ENCODE assay signal across 11 mouse cellular contexts in genomic region chr15:31343602-31344001, GRCm38 (mm10). TPM values are rescaled to one million over a fixed set of nuclear protein-coding genes. Genes with fewer than 3 reads are reported as not detected.
A peak's percentile ranks its signal among the peaks of the same experiment; 100 is the strongest.
DNase-seq lines count a peak whose midpoint lies in the region; ATAC-seq and TF ChIP-seq lines count a peak whose summit lies in the region.
"Had no signal": no experiment of that assay in that cellular context is flagged by ENCODE, and none has a peak within 500 bp of the region (broad histone marks: within the 10 kb centered on the region; RNA-seq: fewer than 3 reads in every experiment).

No protein-coding gene starts in this region.

- 16% methylated on average over 6 of the region's 6 CpGs for WGBS in forebrain, embryonic 14.5 days
- WGBS in forebrain, embryonic 13.5 days, result 13% methylated on average over 6 of the region's 6 CpGs
- WGBS in midbrain, embryonic 11.5 days, result 17% methylated on average over 6 of the region's 6 CpGs
- WGBS in midbrain, embryonic 13.5 days, result 13% methylated on average over 6 of the region's 6 CpGs
- 41% methylated on average over 6 of the region's 6 CpGs for WGBS in liver, embryonic 16.5 days (ENCODE audit: insufficient replicate concordance)
- WGBS in stomach, postnatal 0 days, result 16% methylated on average over 6 of the region's 6 CpGs
- whole genome bisulfite sequencing in forebrain, postnatal 0 days, result 15% methylated on average over 6 of the region's 6 CpGs

- ATAC-seq in forebrain, embryonic 14.5 days, result 0 out of 2 replicates have a peak, but pooled peaks have one; percentile 27
- ATAC-seq in forebrain, embryonic 13.5 days, result no peak
- peak; percentile 74 for ATAC-seq in midbrain, embryonic 11.5 days (ENCODE audit: low FRiP score)
- no peak for ATAC-seq in midbrain, embryonic 13.5 days
- peak; percentile 84 for ATAC-seq in liver, embryonic 16.5 days (ENCODE audit: low read depth)
- ATAC-seq in stomach, postnatal 0 days (ENCODE audit: low FRiP score, low TSS enrichment), result peak; percentile 67
- no peak for ATAC-seq in forebrain, postnatal 0 days

- H3K4me1 ChIP-seq in forebrain, embryonic 14.5 days (ENCODE audit: control insufficient read depth, insufficient read depth, low read length), result no peaks in the 10 kb centered on the region
- H3K4me1 ChIP-seq in forebrain, embryonic 13.5 days, result peaks cover 15% of the 10 kb centered on the region
- no peaks in the 10 kb centered on the region for H3K4me1 ChIP-seq in midbrain, embryonic 11.5 days (ENCODE audit: control insufficient read depth, insufficient read depth, low read length)
- 0 out of 2 replicates have a peak, but pooled peaks cover 7% of the 10 kb centered on the region for H3K4me1 ChIP-seq in midbrain, embryonic 13.5 days (replicated peaks)
- no peaks in the 10 kb centered on the region; the same call in 1 of the 2 replicates for H3K4me1 ChIP-seq in liver, embryonic 16.5 days (ENCODE audit: control insufficient read depth, low read depth, low read length)
- no peaks in the 10 kb centered on the region for H3K4me1 ChIP-seq in stomach, postnatal 0 days (replicated peaks; ENCODE audit: control insufficient read depth, insufficient read depth)
- H3K4me1 ChIP-seq in forebrain, postnatal 0 days (ENCODE audit: insufficient read depth), result no peaks in the 10 kb centered on the region
- H3K4me1 ChIP-seq: embryonic facial prominence, embryonic 15.5 days had no signal

- no peak overlapping the region for H3K9ac ChIP-seq in forebrain, embryonic 14.5 days (ENCODE audit: low read length)
- H3K9ac ChIP-seq in forebrain, embryonic 13.5 days, result no peak overlapping the region
- H3K9ac ChIP-seq in midbrain, embryonic 11.5 days (ENCODE audit: low read length), result no peak overlapping the region
- no peak overlapping the region for H3K9ac ChIP-seq in midbrain, embryonic 13.5 days (replicated peaks)
- no peak overlapping the region for H3K9ac ChIP-seq in liver, embryonic 16.5 days (ENCODE audit: low read depth, low read length)
- H3K9ac ChIP-seq in stomach, postnatal 0 days (ENCODE audit: low read length), result no peak overlapping the region
- no peak overlapping the region for H3K9ac ChIP-seq in forebrain, postnatal 0 days
- H3K9ac ChIP-seq: embryonic facial prominence, embryonic 15.5 days; hindbrain, embryonic 14.5 days had no signal

- no peak for TF ChIP-seq EP300 in stomach, postnatal 0 days (optimal IDR thresholded peaks at IDR 0.05)

- no peak for DNase-seq in forebrain, embryonic 14.5 days (ENCODE audit: low spot score)
- no peak for DNase-seq in midbrain, embryonic 11.5 days (ENCODE audit: low spot score, missing footprints)
- peak; percentile 37 for DNase-seq in stomach, postnatal 0 days (ENCODE audit: low spot score)
- DNase-seq in forebrain, postnatal 0 days, result no peak
- DNase-seq in spleen, adult 18-20 months, result no peak
- DNase-seq: gastrocnemius, postnatal 25 days had no signal

- no peak overlapping the region for H3K4me3 ChIP-seq in forebrain, embryonic 14.5 days (ENCODE audit: low read depth, low read length)
- no peak overlapping the region for H3K4me3 ChIP-seq in forebrain, embryonic 13.5 days
- H3K4me3 ChIP-seq in midbrain, embryonic 11.5 days (ENCODE audit: low read depth, low read length), result no peak overlapping the region
- H3K4me3 ChIP-seq in midbrain, embryonic 13.5 days (replicated peaks), result no peak overlapping the region
- no peak overlapping the region for H3K4me3 ChIP-seq in liver, embryonic 16.5 days (ENCODE audit: low read depth, low read length)
- H3K4me3 ChIP-seq in stomach, postnatal 0 days (ENCODE audit: low read depth, low read length), result no peak overlapping the region
- H3K4me3 ChIP-seq in forebrain, postnatal 0 days (ENCODE audit: low read depth, low read length), result no peak overlapping the region
- H3K4me3 ChIP-seq: embryonic facial prominence, embryonic 15.5 days had no signal

- H3K4me2 ChIP-seq in forebrain, embryonic 14.5 days (ENCODE audit: low read length), result no peak overlapping the region
- no peak overlapping the region for H3K4me2 ChIP-seq in forebrain, embryonic 13.5 days
- H3K4me2 ChIP-seq in midbrain, embryonic 11.5 days, result no peak overlapping the region
- H3K4me2 ChIP-seq in midbrain, embryonic 13.5 days (replicated peaks), result no peak overlapping the region
- H3K4me2 ChIP-seq in liver, embryonic 16.5 days (ENCODE audit: low read depth, low read length), result peak overlapping the region; percentile 10; the same call in 1 of the 2 replicates
- no peak overlapping the region for H3K4me2 ChIP-seq in stomach, postnatal 0 days (replicated peaks; ENCODE audit: low read depth)
- no peak overlapping the region for H3K4me2 ChIP-seq in forebrain, postnatal 0 days (ENCODE audit: low read depth)
- H3K4me2 ChIP-seq: embryonic facial prominence, embryonic 15.5 days; hindbrain, embryonic 14.5 days had no signal

- no peaks in the 10 kb centered on the region for H3K36me3 ChIP-seq in forebrain, embryonic 14.5 days (ENCODE audit: control insufficient read depth, insufficient read depth, low read length)
- H3K36me3 ChIP-seq in forebrain, embryonic 13.5 days (ENCODE audit: poor library complexity, severe bottlenecking), result no peaks in the 10 kb centered on the region
- no peaks in the 10 kb centered on the region for H3K36me3 ChIP-seq in midbrain, embryonic 11.5 days (ENCODE audit: control insufficient read depth, insufficient read depth, low read length)
- H3K36me3 ChIP-seq in midbrain, embryonic 13.5 days, result no peaks in the 10 kb centered on the region
- no peaks in the 10 kb centered on the region for H3K36me3 ChIP-seq in liver, embryonic 16.5 days (ENCODE audit: control insufficient read depth, insufficient read depth)
- no peaks in the 10 kb centered on the region for H3K36me3 ChIP-seq in stomach, postnatal 0 days (ENCODE audit: control insufficient read depth, insufficient read depth, low read length)
- H3K36me3 ChIP-seq in forebrain, postnatal 0 days (ENCODE audit: insufficient read depth), result no peaks in the 10 kb centered on the region
- H3K36me3 ChIP-seq: embryonic facial prominence, embryonic 15.5 days had no signal

- no peak overlapping the region for H3K27ac ChIP-seq in forebrain, embryonic 14.5 days (ENCODE audit: low read depth, low read length)
- H3K27ac ChIP-seq in forebrain, embryonic 13.5 days, result no peak overlapping the region
- H3K27ac ChIP-seq in midbrain, embryonic 11.5 days (ENCODE audit: low read depth, low read length), result no peak overlapping the region
- no peak overlapping the region for H3K27ac ChIP-seq in midbrain, embryonic 13.5 days
- H3K27ac ChIP-seq in liver, embryonic 16.5 days (ENCODE audit: low read length), result no peak overlapping the region
- H3K27ac ChIP-seq in stomach, postnatal 0 days (replicated peaks), result no peak overlapping the region
- H3K27ac ChIP-seq in forebrain, postnatal 0 days (ENCODE audit: low read depth, low read length), result no peak overlapping the region
- H3K27ac ChIP-seq: embryonic facial prominence, embryonic 15.5 days; hindbrain, embryonic 14.5 days had no signal

- TF ChIP-seq CTCF in stomach, postnatal 0 days (IDR thresholded peaks at IDR 0.05; ENCODE audit: low read depth), result no peak
- TF ChIP-seq CTCF in forebrain, postnatal 0 days (IDR thresholded peaks at IDR 0.05; ENCODE audit: low read depth), result no peak

- no peaks in the 10 kb centered on the region for H3K27me3 ChIP-seq in forebrain, embryonic 14.5 days (replicated peaks; ENCODE audit: control insufficient read depth, insufficient read depth, low read length)
- no peaks in the 10 kb centered on the region for H3K27me3 ChIP-seq in forebrain, embryonic 13.5 days
- no peaks in the 10 kb centered on the region for H3K27me3 ChIP-seq in midbrain, embryonic 11.5 days (ENCODE audit: control insufficient read depth, insufficient read depth, low read length)
- no peaks in the 10 kb centered on the region for H3K27me3 ChIP-seq in midbrain, embryonic 13.5 days
- no peaks in the 10 kb centered on the region for H3K27me3 ChIP-seq in liver, embryonic 16.5 days (ENCODE audit: control insufficient read depth, insufficient read depth, low read depth, low read length)
- H3K27me3 ChIP-seq in stomach, postnatal 0 days (ENCODE audit: control insufficient read depth, insufficient read depth, low read length), result no peaks in the 10 kb centered on the region
- H3K27me3 ChIP-seq in forebrain, postnatal 0 days (ENCODE audit: insufficient read depth, low read length), result no peaks in the 10 kb centered on the region
- H3K27me3 ChIP-seq: embryonic facial prominence, embryonic 15.5 days had no signal

- no peaks in the 10 kb centered on the region for H3K9me3 ChIP-seq in forebrain, embryonic 14.5 days (replicated peaks; ENCODE audit: control insufficient read depth, low read length)
- H3K9me3 ChIP-seq in forebrain, embryonic 13.5 days (replicated peaks), result no peaks in the 10 kb centered on the region
- no peaks in the 10 kb centered on the region for H3K9me3 ChIP-seq in midbrain, embryonic 11.5 days (ENCODE audit: control insufficient read depth, low read length)
- H3K9me3 ChIP-seq in midbrain, embryonic 13.5 days, result no peaks in the 10 kb centered on the region
- no peaks in the 10 kb centered on the region for H3K9me3 ChIP-seq in liver, embryonic 16.5 days (replicated peaks; ENCODE audit: control insufficient read depth, low read length)
- no peaks in the 10 kb centered on the region for H3K9me3 ChIP-seq in stomach, postnatal 0 days (ENCODE audit: control insufficient read depth, low read length)
- no peaks in the 10 kb centered on the region for H3K9me3 ChIP-seq in forebrain, postnatal 0 days (ENCODE audit: low read length)
- H3K9me3 ChIP-seq: embryonic facial prominence, embryonic 15.5 days had no signal

RNA-seq across cellular contexts. Expression of gene Ankrd33b, which starts 23.9 kb away (rescaled TPM):
- polyA plus RNA-seq in forebrain, embryonic 14.5 days (2014; fragmentation: Nextera tagmentation; extraction: Ambion mirVana), result 0.52 and 0.70 TPM in 2 replicates
- 0.34 and 0.42 TPM in 2 replicates for polyA plus RNA-seq in forebrain, embryonic 13.5 days (2015; fragmentation: Nextera tagmentation; extraction: Ambion mirVana)
- 0.57 and 0.61 TPM in 2 replicates for polyA plus RNA-seq in midbrain, embryonic 11.5 days (2014; fragmentation: Nextera tagmentation; extraction: Ambion mirVana)
- 0.64 and 0.86 TPM in 2 replicates for polyA plus RNA-seq in midbrain, embryonic 13.5 days (2015; fragmentation: Nextera tagmentation; extraction: Ambion mirVana)
- polyA plus RNA-seq in liver, embryonic 16.5 days (2015; fragmentation: Nextera tagmentation; extraction: Ambion mirVana), result 0.37 and 0.68 TPM in 2 replicates
- 0.27 and 0.41 TPM in 2 replicates for polyA plus RNA-seq in stomach, postnatal 0 days (2015; fragmentation: Nextera tagmentation; extraction: Ambion mirVana)
- total RNA-seq in forebrain, postnatal 0 days (2014; rRNA removed), result 1.3 TPM in 2 replicates
- polyA plus RNA-seq in forebrain, postnatal 0 days (2015; fragmentation: Nextera tagmentation; extraction: Ambion mirVana), result 1.1 and 1.2 TPM in 2 replicates

Comparison
In these comparisons a context has a peak if more than half of its experiments do, and no peak if none do; other contexts are left out.
1. ATAC-seq: peak in forebrain, embryonic 14.5 days (single experiment), midbrain, embryonic 11.5 days (single experiment), liver, embryonic 16.5 days (single experiment) and stomach, postnatal 0 days (single experiment); none in forebrain, embryonic 13.5 days (single experiment), midbrain, embryonic 13.5 days (single experiment) and forebrain, postnatal 0 days (single experiment).